ENCODE assay signal across 9 mouse cellular contexts in genomic region chr6:86813341-86813740, GRCm38 (mm10). TPM values are rescaled to one million over a fixed set of nuclear protein-coding genes. Genes with fewer than 3 reads are reported as not detected.
DNase-seq lines count a peak whose midpoint lies in the region; ATAC-seq and TF ChIP-seq lines count a peak whose summit lies in the region.
"Had no signal": no experiment of that assay in that cellular context is flagged by ENCODE, and none has a peak within 500 bp of the region (broad histone marks: within the 10 kb centered on the region; RNA-seq: fewer than 3 reads in every experiment).

No protein-coding gene starts in this region.

- intact Hi-C loops in gastrocnemius, postnatal 14 days (cut with DNase I; ENCODE audit: low total_unique reads), result loop anchor here (5.0 kb wide), 2 partner anchors 109 to 189 kb away; no protein-coding TSS in a partner anchor

- peak; percentile 58 to 66 for DNase-seq in layer of hippocampus, postnatal 10 days (ENCODE audit: low spot score in 2 of 2)
- DNase-seq in layer of hippocampus, postnatal 36 days, result no peak
- DNase-seq in MEL (ENCODE audit: low read depth, low spot score), result no peak
- peak; percentile 74 for DNase-seq in adrenal gland, postnatal 10 days
- peak; percentile 47 for DNase-seq in gastrocnemius, postnatal 14 days
- DNase-seq in liver, postnatal 0 days, result peak; percentile 65
- DNase-seq in thymus, postnatal 10 days (ENCODE audit: low spot score in 2 of 2), result peak; percentile 29 to 67
- DNase-seq in yolk sac, embryonic 10.5 days (ENCODE audit: low spot score), result no peak

- TF ChIP-seq POLR2A in MEL (IDR thresholded peaks at IDR 0.05; ENCODE audit: control insufficient read depth in 1 of 2, insufficient read depth in 1 of 2, low read depth in 1 of 2, low read length in 2 of 2, poor library complexity in 1 of 2), result no peak

- peaks cover 9 to 15% of the 10 kb centered on the region in 2 experiments; a peak in 3 of 4 replicates for H3K4me1 ChIP-seq in MEL (ENCODE audit: control insufficient read depth in 1 of 2, insufficient read depth in 2 of 2, low read length in 2 of 2)
- no peaks in the 10 kb centered on the region for H3K4me1 ChIP-seq in liver, postnatal 0 days (ENCODE audit: insufficient read depth)

- TF ChIP-seq EP300 in MEL (IDR thresholded peaks at IDR 0.05; ENCODE audit: low read depth in 1 of 2, low read length in 2 of 2), result no peak
- TF ChIP-seq EP300 in liver, postnatal 0 days (IDR thresholded peaks at IDR 0.05; ENCODE audit: low read depth), result no peak

- no peaks in the 10 kb centered on the region for H3K9me3 ChIP-seq in MEL (replicated peaks; ENCODE audit: insufficient read depth, low read length)
- no peaks in the 10 kb centered on the region for H3K9me3 ChIP-seq in liver, postnatal 0 days (ENCODE audit: low read length)

- H3K36me3 ChIP-seq in MEL (ENCODE audit: control insufficient read depth in 1 of 2, insufficient read depth in 2 of 2, low read length in 2 of 2), result no peaks in the 10 kb centered on the region; a peak in 2 of 4 replicates
- no peaks in the 10 kb centered on the region for H3K36me3 ChIP-seq in liver, postnatal 0 days (replicated peaks; ENCODE audit: insufficient read depth, low read length)

- TF ChIP-seq RAD21 in MEL (IDR thresholded peaks at IDR 0.05; ENCODE audit: low read depth, low read length), result peak; percentile 40

- WGBS in liver, postnatal 0 days (ENCODE audit: insufficient replicate concordance), result 31% methylated on average over 3 of the region's 3 CpGs

- H3K79me2 ChIP-seq in MEL (ENCODE audit: control insufficient read depth, insufficient read depth, low read length, poor library complexity), result no peaks in the 10 kb centered on the region

- no peak overlapping the region for H3K4me2 ChIP-seq in liver, postnatal 0 days (ENCODE audit: low read depth, low read length)

- peak; percentile 20 to 49 (median 37); a peak in 5 of 6 replicates for TF ChIP-seq CTCF in MEL (IDR thresholded peaks at IDR 0.05 in 2 of 3, conservative IDR thresholded peaks at IDR 0.05 in 1 of 3; ENCODE audit: control insufficient read depth in 1 of 3, insufficient read depth in 1 of 3, low read depth in 2 of 3, low read length in 3 of 3, poor library complexity in 1 of 3, severe bottlenecking in 1 of 3)
- TF ChIP-seq CTCF in liver, postnatal 0 days (IDR thresholded peaks at IDR 0.05; ENCODE audit: low read depth), result peak; percentile 68

- peak; percentile 74 for ATAC-seq in liver, postnatal 0 days

- peak overlapping the region; percentile 62; the same call in 1 of the 2 replicates for H3K27ac ChIP-seq in MEL (ENCODE audit: control insufficient read depth, low read depth, low read length)
- H3K27ac ChIP-seq in liver, postnatal 0 days (ENCODE audit: low read depth), result no peak overlapping the region

- peak overlapping the region; percentile 27 for H3K9ac ChIP-seq in MEL (ENCODE audit: control insufficient read depth, low read depth, low read length, poor library complexity, severe bottlenecking)
- no peak overlapping the region for H3K9ac ChIP-seq in liver, postnatal 0 days (replicated peaks)

- peak overlapping the region in 1 of 2 experiments; percentile 49; a peak in 1 of 4 replicates for H3K4me3 ChIP-seq in MEL (ENCODE audit: control insufficient read depth in 1 of 2, insufficient read depth in 1 of 2, low read depth in 2 of 2, low read length in 2 of 2)
- H3K4me3 ChIP-seq in liver, postnatal 0 days (ENCODE audit: low read depth, low read length), result no peak overlapping the region
- H3K4me3 ChIP-seq: erythroblast, embryonic 14.5 days had no signal

- no peaks in the 10 kb centered on the region for H3K27me3 ChIP-seq in MEL (ENCODE audit: control insufficient read depth in 1 of 2, insufficient read depth in 2 of 2, low read length in 2 of 2)
- no peaks in the 10 kb centered on the region for H3K27me3 ChIP-seq in liver, postnatal 0 days (ENCODE audit: insufficient read depth, low read length)

TF ChIP-seq in MEL, 35 proteins besides CTCF, POLR2A, EP300 and RAD21:
- TF ChIP-seq GATA1 (IDR thresholded peaks at IDR 0.05; ENCODE audit: low read depth, low read length), result no peak
- no peak for TF ChIP-seq MYB (IDR thresholded peaks at IDR 0.05; ENCODE audit: low read depth, low read length)
- peak; percentile 48 for TF ChIP-seq SMC3 (IDR thresholded peaks at IDR 0.05; ENCODE audit: low read depth, low read length)
TF ChIP-seq in MEL: peak in this region for 1.

RNA-seq across cellular contexts. Expression of gene Anxa4, which starts 20.0 kb away (rescaled TPM):
- total RNA-seq in layer of hippocampus, postnatal 10 days (2021), result 1 to 10 TPM; 6.1 to 6.4 TPM
- total RNA-seq in layer of hippocampus, postnatal 36 days (2021), result 1 to 10 TPM; 4.8 to 6.0 TPM
- 30.4 and 31.1 TPM in 2 replicates for total RNA-seq in MEL (2012; rRNA removed)
- 100 to 1,000 TPM in 1 of 2 experiments, 10 to 100 TPM in 1; 53.6 to 176 TPM for polyA plus RNA-seq in MEL (2012; ENCODE audit: insufficient read depth in 1 of 2, insufficient read length in 2 of 2, low read depth in 1 of 2, low replicate concordance in 2 of 2, missing spikeins in 1 of 2)
- 10 to 100 TPM; 56.1 to 61.2 TPM for total RNA-seq in adrenal gland, postnatal 10 days (2021)
- total RNA-seq in gastrocnemius, postnatal 14 days (2021), result 10 to 100 TPM; 20.4 to 23.1 TPM
- polyA plus RNA-seq in liver, postnatal 0 days (2015; fragmentation: Nextera tagmentation; extraction: Ambion mirVana), result 32.5 and 32.7 TPM in 2 replicates
- polyA plus RNA-seq: erythroblast, embryonic 14.5 days had no signal

RNA-seq across cellular contexts. Expression of gene Aak1, which starts 36.0 kb away (rescaled TPM):
- total RNA-seq in layer of hippocampus, postnatal 10 days (2021), result 100 to 1,000 TPM; 276 to 295 TPM
- 100 to 1,000 TPM; 435 to 445 TPM for total RNA-seq in layer of hippocampus, postnatal 36 days (2021)
- total RNA-seq in MEL (2012; rRNA removed), result 6.4 and 7.2 TPM in 2 replicates
- 100 to 1,000 TPM in 1 of 2 experiments, 10 to 100 TPM in 1; 25.4 to 353 TPM for polyA plus RNA-seq in MEL (2012; ENCODE audit: insufficient read depth in 1 of 2, insufficient read length in 2 of 2, low read depth in 1 of 2, low replicate concordance in 2 of 2, missing spikeins in 1 of 2)
- total RNA-seq in adrenal gland, postnatal 10 days (2021), result 10 to 100 TPM; 63.1 to 69.5 TPM
- total RNA-seq in gastrocnemius, postnatal 14 days (2021), result 10 to 100 TPM; 27.8 to 30.8 TPM
- 1.9 and 2.2 TPM in 2 replicates for polyA plus RNA-seq in liver, postnatal 0 days (2015; fragmentation: Nextera tagmentation; extraction: Ambion mirVana)

Comparison
In these comparisons a context has a peak if more than half of its experiments do, and no peak if none do; other contexts are left out.
1. DNase-seq: peak in layer of hippocampus, postnatal 10 days (2 of 2), adrenal gland, postnatal 10 days (single experiment), gastrocnemius, postnatal 14 days (single experiment), liver, postnatal 0 days (single experiment) and thymus, postnatal 10 days (2 of 2); none in layer of hippocampus, postnatal 36 days (0 of 2), MEL (single experiment) and yolk sac, embryonic 10.5 days (single experiment).